Mouse (Mus musculus): ENCODE results near the gene Clec16a.
A peak's percentile ranks its signal among the peaks of the same experiment; 100 is the strongest.

The Clec16a gene

GRCm38 (mm10) chr16:10544995-10545622, at the start of gene Clec16a:
Clec16a (plus strand) TSS chr16:10545339.
- DNase-seq: peak; percentile 98

- no peak for DNase-seq
These were observed 49.3 kb upstream of the Clec16a start for GRCm38 (mm10) chr16:10495824-10496298.

GRCm38 (mm10) chr16:10498096-10498602, 47.0 kb upstream of the Clec16a start:
- DNase-seq: no peak

GRCm38 (mm10) chr16:10499122-10499521, 46.0 kb upstream of the Clec16a start:
- no peak for DNase-seq

- DNase-seq: peak; percentile 26
These were observed 43.3 kb upstream of the Clec16a start for GRCm38 (mm10) chr16:10501865-10502264.

GRCm38 (mm10) chr16:10503058-10503457, 42.1 kb upstream of the Clec16a start:
- DNase-seq: no peak

GRCm38 (mm10) chr16:10507445-10507844, 37.7 kb upstream of the Clec16a start:
- no peak for DNase-seq

- no peak for DNase-seq
These were observed 36.4 kb upstream of the Clec16a start for GRCm38 (mm10) chr16:10508691-10509090.

- DNase-seq: no peak
These were observed 34.5 kb upstream of the Clec16a start for GRCm38 (mm10) chr16:10510477-10511133.

GRCm38 (mm10) chr16:10511134-10511520, 34.0 kb upstream of the Clec16a start:
- no peak for DNase-seq

- peak; percentile 31 for DNase-seq
These were observed 29.1 kb upstream of the Clec16a start for GRCm38 (mm10) chr16:10515953-10516572.

- DNase-seq: peak; percentile 40
These were observed 27.1 kb upstream of the Clec16a start for GRCm38 (mm10) chr16:10518030-10518429.

- peak; percentile 90 for DNase-seq
These were observed 24.1 kb upstream of the Clec16a start for GRCm38 (mm10) chr16:10520908-10521614.

- DNase-seq: peak; percentile 90
These were observed 22.3 kb upstream of the Clec16a start for GRCm38 (mm10) chr16:10522811-10523210.

- DNase-seq: no peak
These were observed 21.5 kb upstream of the Clec16a start for GRCm38 (mm10) chr16:10523650-10524049.

GRCm38 (mm10) chr16:10524866-10525609, 20.1 kb upstream of the Clec16a start:
- no peak for DNase-seq

GRCm38 (mm10) chr16:10525610-10525980, 19.5 kb upstream of the Clec16a start:
- DNase-seq: no peak

GRCm38 (mm10) chr16:10527046-10527644, 18.0 kb upstream of the Clec16a start:
- DNase-seq: no peak

GRCm38 (mm10) chr16:10528382-10528781, 16.8 kb upstream of the Clec16a start:
- DNase-seq: no peak

- no peak for DNase-seq
These were observed 15.0 kb upstream of the Clec16a start for GRCm38 (mm10) chr16:10530179-10530578.

- DNase-seq: no peak
These were observed 11.4 kb upstream of the Clec16a start for GRCm38 (mm10) chr16:10533781-10534180.

GRCm38 (mm10) chr16:10534567-10534966, 10.6 kb upstream of the Clec16a start:
- DNase-seq: no peak

Data from lung, postnatal 36 days (tissue).